Mouse (Mus musculus) urinary bladder, adult 2 months (tissue): ENCODE results near the gene Lypd6. TPM values are rescaled to one million over a fixed set of nuclear protein-coding genes. Genes with fewer than 3 reads are reported as not detected.

ENCODE experiments used
- DNase-seq: peaks from one replicate; pipeline ENCODE4 v3.0.0; 2022; ENCODE audit warnings: low spot score
- polyA plus RNA-seq: library from polyadenylated mRNA; depleted of rRNA; stranded (reverse); fragments of >200 nt; gene quantifications from 2 replicates; pipeline ENCODE4 v1.2.3, GENCODE M21; 2012; rRNA removed

Lypd6 gene
- polyA plus RNA-seq, 1 experiment: 4.5 TPM

DNA sequence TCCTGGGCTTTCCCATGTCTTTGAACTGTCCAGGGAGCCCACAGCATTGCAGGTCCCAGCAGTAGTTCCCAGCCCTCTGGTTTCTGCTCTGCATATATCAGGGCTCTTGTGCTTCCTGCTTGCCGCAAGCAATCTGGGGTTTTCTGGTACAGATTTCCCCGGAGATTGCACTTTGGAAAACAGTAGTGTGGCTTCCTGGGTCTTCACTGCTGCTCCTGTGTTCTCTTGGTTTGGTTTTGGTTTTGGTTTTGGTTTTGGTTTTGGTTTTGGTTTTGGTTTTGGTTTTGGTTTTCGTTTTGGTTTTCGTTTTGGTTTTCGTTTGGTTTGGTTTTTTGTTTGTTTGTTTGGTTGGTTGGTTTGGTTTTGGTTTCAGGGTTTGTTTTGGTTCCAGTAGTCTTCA is 99.9 kb downstream of the Lypd6 start:
- DNase-seq: no peak

- no peak for DNase-seq
These were observed 107.7 kb downstream of the Lypd6 start for GRCm38 (mm10) chr2:50173730-50174528.

DNA sequence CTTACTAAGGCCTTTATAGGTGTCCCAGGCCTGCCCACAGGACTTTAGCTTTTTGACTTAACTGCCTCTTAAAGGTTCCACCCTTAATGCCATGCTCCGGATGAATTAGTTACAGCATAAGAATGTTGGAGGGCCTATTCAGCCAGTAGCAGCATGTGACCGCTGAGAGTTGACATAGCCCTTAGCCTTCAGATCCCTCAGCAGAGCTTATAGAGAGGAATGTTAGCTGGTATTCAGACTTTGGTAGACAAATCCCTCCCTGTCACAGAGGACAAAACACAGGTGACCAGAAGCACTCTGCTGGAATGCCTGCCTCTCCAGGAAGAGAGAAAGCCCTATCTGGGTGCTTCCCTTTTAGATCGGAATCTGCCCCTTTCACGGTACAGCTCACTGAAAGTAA is 109.5 kb downstream of the Lypd6 start:
- no peak for DNase-seq

GRCm38 (mm10) chr2:50179164-50179563 is 112.9 kb downstream of the Lypd6 start:
- no peak for DNase-seq

DNA sequence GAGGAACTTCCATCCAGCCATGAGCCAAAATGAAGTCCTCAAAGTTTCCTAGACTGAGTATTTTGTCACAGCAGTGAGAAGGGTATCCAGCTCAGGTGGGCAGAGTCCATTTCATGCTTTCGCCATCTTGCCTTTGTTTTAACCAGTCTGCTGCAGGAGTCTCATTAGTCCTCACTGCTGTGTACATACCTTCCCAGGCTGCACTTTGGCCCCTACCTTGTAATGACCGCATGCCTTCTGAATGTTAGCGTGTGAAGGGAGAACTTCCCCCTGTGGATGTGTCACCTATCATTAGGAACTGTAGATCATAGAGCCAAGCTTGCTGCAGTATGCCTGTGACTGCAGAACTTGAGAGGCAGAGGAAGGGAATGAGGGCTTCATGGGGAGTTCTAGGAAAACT is 114.2 kb downstream of the Lypd6 start:
- no peak for DNase-seq

- DNase-seq: no peak
These were observed 115.1 kb downstream of the Lypd6 start for GRCm38 (mm10) chr2:50181332-50181731.

- no peak for DNase-seq
These were observed 120.6 kb downstream of the Lypd6 start for GRCm38 (mm10) chr2:50186711-50187405.

- no peak for DNase-seq
These were observed 122.6 kb downstream of the Lypd6 start for GRCm38 (mm10) chr2:50188856-50189255.

- no peak for DNase-seq
These were observed 130.5 kb downstream of the Lypd6 start for GRCm38 (mm10) chr2:50196681-50197080.

- DNase-seq: no peak
These were observed 131.6 kb downstream of the Lypd6 start for GRCm38 (mm10) chr2:50197801-50198200.

DNA sequence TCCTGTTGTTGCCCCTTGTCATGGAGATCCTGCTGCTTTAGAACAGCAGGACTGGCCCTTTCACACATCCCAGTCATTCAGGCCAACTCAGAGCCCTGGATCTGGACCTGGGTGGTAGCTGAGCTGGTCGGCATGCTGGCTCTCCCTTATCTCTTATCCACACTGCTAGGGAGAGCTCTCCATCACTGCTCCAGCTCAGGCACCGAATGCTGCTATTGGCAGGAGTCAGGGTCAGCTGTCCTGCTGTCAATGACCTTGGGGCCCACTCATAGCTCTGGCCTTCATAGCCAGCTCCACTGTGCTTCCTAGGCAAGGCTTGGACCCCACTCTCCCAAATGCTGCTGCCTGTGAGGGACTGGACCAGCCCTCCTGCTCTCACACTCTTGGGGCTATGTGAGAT is 134.3 kb downstream of the Lypd6 start:
- DNase-seq: no peak

DNA sequence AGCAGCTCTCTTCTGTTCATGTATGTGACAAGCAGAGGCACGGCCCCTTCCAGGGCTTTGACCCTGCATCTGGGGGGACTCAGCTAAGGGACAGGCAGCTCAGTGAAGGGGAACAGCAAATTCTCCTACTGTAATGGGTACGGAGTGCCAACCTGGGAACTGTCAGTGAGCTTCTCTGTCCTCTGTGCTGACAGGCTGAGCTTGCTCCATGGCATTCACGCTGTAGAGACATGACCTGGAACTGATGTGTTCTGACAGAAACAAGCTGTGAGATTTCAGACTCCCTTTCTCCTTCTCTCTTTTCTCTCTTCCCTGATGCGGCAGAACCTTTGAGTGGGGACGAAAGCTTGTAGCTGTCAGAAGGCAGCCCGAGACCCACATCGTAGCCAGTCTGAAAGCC is 154.3 kb downstream of the Lypd6 start:
- no peak for DNase-seq

GRCm38 (mm10) chr2:50225019-50225418 is 158.8 kb downstream of the Lypd6 start:
- DNase-seq: no peak

DNA sequence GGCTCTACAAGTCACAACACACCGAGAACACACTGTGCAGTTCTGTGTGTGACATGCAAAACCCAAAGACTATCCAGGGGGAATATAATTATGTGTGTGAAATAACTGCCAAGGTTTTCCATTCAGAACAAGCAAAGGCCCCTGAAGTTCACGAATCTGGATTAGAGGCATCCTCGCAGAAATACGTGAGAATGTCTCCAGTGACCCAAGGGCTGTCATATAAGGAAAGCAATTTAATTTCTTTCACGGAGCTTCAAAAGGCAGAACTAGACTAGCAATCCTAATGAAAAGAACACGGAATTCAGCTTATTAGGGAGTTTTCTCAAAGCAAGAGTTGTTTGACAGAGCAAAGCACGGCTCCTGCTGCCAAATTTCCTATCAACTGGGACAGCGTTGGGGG is 167.3 kb downstream of the Lypd6 start:
- DNase-seq: no peak

Other genes starting within 250 kb of the Lypd6 start
- 85.4 and 101 TPM in 2 replicates for gene Mmadhc, start 230.4 kb downstream of the Lypd6 start, polyA plus RNA-seq